Mouse (Mus musculus): ENCODE measurements around the gene Mgat4b. TPM values are rescaled to one million over a fixed set of nuclear protein-coding genes. Genes with fewer than 3 reads are reported as not detected.

Gene Mgat4b
- total RNA-seq, 2 experiments from 2014 or later = 117 to 120 TPM

DNA sequence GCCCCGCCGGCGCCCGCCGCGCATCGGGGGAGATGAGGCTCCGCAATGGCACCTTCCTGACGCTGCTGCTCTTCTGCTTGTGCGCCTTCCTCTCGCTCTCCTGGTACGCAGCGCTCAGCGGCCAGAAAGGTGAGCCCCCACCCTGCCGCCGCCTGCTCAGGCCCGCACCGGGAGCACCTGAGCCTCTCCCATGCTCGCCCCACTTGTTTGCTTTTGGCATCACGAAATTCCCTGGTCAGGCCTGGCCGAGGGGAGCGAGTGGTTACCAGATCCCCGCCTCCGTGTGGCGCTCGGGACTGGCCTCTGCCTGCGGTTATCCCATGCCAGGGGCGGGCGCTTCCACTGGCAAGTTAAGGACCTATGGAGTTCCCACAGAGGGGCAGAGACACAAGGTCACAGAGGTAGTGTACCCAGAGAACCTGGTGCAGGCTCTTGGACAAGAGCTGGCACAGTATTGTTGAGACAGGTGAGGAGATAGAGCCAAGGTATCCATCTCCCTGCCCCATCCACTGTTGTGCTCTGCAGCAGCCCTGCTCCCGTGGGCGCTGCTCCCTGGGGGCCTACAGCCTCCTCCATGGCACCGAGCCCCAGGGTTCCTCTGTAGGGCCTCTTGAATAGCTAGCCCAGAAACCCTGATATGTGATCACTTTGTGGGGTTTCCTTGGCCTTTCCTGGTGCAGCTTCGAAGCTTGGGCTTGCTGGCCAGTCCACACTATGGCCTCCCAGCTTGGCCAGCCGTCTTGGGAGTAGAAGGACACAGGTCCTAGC is 15.1 kb downstream of the Mgat4b start:
- DNase-seq = peak; percentile 57

DNA sequence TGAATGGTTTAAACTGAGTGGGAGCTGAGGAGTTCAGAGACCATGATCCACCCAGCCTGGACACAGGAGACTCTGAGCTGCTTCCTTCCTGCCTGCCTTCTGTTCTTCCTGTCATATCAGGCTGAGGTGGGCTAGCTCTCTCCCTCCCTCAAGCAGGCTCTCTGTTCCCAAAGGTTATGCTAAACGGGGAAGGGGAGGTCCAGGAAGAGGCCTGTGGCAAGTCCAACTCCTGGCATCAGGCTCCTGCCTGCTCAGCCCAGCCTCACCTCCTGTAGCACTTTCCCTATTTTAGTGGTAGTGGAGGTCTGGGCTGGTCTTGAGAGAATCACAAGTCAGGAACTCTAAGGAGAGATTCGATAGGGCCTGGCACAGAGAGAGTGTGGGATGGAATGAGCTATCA is 15.7 kb downstream of the Mgat4b start:
- no peak for DNase-seq

DNA sequence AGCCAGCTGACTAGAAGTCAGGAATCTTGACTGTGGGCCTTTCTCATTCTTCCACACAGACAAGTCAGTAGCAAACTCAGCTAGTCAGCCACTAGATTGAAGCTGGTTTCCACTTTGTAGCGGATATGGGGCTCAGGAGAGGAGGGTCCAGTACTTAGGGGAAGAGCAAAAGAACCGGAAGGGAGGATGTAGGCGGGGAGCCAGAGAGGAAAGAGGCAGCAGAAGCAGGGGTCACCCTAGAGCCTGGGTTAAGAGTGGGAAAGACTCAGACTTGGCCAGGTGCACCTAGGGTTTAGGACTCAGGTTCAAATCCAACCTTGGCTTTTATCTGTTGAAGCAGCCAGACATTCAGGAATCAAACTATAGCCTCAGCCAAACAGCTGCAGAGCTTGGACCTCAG is 16.5 kb downstream of the Mgat4b start:
- no peak for DNase-seq

- DNase-seq = no peak
Measured at GRCm38 (mm10) chr11:50227736-50228135, 17.0 kb downstream of the Mgat4b start.

DNA sequence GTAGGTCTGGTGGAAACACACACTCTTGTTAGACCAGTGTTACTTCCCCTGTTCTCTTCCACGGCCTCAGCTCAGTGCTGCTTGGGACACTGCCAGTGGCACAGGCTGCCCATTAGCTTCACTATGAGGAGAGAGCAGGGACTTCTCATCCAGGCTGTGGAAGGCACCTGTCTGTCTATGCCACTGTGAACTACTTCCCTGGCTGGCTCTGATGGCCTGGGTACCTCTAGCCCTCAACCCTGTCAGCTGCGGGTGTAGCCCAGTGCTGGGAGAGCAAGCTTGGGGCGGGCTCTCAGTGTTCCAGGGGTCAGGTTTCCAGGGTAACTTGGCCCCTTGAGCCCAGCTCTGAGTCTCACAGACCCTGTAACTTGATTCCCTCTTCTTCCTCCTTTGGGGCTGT is 18.1 kb downstream of the Mgat4b start:
- no peak for DNase-seq

DNA sequence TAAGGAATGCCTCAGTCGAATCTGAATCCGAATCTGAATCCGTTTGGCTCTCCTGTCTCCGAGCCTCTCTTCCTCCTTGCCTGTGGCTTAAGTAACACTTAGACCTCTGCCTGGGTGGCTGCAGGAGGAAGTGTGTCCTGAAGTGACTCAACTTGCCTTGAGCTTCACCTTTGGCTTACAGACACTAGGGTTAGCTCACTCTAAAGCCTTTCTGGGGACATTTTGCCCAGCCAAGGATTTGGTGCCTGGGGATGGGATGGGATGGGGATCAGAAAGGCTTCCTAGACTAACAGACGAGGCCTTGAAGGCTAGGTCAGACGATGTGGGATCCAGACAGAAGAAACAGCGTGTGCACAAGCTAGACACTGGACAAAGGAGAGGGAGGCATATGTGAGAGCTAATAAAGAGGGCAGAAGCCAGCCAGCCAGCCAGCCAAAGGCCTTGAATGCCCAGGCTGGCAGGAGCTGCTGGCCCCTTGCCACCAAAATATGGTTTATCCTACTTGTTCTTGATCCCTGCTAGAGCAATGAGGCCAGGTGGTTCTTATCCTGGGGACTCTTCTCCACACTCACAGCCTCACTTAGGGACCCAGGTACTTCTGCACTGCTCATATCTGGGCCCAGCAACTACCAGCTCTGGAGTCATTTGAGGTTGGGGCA is 18.7 kb downstream of the Mgat4b start:
- DNase-seq = peak; percentile 66

DNA sequence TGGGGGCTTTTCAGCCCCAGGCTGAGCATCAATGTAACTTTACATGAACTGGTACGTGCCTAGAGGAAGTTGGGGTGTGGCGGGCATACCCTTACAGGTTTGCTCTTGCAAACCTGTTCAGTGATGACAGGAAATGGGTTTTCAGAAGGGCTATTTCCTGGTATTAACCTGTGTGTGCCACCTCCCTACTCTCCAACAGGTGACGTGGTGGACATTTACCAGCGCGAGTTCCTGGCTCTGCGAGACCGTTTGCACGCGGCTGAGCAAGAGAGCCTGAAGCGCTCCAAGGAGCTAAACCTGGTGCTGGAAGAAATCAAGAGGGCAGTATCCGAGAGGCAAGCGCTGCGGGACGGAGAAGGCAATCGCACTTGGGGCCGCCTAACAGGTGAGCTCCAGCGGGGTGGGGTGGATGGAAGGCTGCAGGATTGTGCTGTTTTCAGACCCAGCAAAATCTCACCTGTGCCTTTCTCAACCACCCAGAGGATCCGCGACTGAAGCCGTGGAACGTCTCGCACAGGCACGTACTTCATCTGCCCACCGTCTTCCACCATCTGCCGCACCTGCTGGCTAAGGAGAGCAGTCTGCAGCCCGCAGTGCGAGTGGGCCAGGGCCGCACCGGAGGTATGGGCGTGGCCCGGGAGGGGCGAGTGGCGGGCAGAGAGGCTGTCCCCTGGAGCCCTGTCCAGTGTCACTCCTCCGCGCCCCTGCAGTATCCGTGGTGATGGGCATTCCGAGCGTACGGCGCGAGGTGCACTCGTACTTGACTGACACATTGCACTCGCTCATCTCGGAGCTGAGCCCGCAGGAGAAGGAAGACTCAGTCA is 20.0 kb downstream of the Mgat4b start:
- DNase-seq = no peak

- DNase-seq = peak; percentile 69
Measured at GRCm38 (mm10) chr11:50231411-50231810, 20.7 kb downstream of the Mgat4b start.

DNA sequence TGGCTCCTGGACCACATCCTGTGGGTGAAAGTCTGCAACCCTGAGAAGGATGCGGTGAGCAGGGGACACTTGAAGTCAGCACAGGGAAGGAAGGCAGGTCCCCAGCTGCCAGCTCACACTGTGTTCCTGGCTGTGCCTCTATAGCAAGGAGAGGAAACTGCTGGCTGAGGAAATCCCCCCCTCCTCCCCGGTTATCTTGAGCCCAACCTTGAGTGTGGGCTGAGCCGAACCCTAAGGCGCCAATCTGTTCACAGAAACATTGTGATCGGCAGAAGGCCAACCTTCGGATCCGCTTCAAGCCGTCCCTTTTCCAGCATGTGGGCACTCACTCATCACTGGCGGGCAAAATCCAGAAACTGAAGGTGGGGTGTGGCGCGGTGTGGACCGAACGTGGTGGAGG is 22.3 kb downstream of the Mgat4b start:
- DNase-seq = no peak

DNA sequence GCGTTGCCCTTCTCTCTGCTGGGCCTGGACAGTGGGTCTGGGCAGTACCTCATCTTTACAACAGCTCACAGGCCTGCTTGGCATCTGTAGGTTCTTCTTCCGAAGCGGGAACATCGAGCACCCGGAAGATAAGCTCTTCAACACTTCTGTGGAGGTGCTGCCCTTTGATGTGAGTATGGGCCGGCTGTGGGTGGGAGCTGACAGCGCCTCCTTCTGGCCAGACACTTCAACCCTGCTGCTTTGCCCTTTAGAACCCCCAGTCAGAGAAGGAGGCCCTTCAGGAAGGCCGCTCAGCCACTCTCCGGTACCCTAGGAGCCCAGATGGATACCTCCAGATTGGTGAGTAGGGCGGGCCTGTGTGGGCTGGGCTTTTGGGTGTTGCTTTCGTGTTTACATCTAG is 23.3 kb downstream of the Mgat4b start:
- no peak for DNase-seq

- no peak for DNase-seq
Measured at GRCm38 (mm10) chr11:50234606-50235005, 23.9 kb downstream of the Mgat4b start.

DNA sequence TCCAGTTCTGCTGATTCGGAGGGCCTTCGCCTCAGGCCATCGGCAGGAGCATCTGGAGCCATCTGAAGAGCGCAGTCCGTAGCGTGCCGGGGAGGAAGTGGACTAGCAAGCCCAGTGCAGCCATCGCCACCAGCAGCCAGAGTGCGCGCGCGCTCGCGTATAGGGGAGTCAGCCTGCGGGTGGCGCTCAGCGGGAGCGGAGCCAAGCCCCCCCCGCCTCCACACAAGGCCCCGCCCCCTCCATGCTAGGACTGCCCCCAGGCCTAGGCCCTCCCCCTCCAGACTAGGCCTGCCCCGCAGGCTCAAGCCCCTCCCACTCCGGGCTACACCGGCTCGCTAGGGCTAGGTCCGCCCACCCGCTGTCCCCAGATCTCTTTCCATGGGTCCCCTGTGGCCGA is 25.8 kb downstream of the Mgat4b start:
- DNase-seq = peak; percentile 92

DNA sequence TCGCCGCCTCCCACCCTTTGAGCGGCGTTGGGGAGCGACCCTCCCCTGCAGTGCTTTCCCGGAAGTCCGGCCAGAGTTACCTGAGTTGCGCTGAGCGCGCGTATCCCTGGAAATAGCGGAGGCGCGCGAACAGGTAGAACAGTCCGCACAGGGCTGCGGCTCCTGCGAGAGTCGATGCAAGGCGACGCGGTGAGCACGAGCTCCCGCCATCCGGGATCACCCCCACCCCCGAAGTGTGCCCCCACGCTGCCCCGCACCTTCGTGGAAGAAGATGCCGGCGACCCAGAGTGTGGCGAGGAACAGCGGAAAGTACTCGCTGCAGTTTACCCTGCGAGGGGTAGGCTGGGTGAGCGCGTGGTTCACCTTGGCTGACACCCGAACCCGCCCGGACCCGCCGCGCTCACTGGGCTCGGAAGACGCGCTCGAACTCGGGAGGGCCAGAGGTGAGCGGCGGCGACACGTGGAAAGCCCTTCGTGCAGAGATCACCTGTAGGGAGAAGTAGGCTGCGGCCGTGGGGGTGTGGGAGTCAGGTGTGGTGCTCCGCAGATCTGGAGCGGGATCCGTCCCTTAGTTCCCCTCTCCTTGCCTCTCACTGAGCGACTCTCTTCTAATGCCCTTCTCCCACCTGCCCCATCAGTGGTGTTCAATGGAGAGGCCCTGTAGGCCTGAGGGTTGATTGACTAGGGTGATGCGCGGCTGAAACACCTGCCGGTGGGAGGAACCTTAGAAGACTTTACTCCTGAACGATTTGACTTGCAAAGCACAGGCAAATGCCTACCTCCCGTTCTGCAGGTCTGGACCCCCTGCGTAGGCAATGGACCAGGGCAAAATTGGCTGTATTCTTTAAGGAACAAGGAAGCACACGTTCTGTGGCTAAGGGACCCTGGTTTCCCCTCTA is 26.5 kb downstream of the Mgat4b start:
- no peak for DNase-seq

- no peak for DNase-seq
Measured at GRCm38 (mm10) chr11:50238324-50238723, 27.6 kb downstream of the Mgat4b start, which contains the start of gene Ltc4s. Gene Ltc4s, minus strand, starts transcription at chr11:50238616.

DNA sequence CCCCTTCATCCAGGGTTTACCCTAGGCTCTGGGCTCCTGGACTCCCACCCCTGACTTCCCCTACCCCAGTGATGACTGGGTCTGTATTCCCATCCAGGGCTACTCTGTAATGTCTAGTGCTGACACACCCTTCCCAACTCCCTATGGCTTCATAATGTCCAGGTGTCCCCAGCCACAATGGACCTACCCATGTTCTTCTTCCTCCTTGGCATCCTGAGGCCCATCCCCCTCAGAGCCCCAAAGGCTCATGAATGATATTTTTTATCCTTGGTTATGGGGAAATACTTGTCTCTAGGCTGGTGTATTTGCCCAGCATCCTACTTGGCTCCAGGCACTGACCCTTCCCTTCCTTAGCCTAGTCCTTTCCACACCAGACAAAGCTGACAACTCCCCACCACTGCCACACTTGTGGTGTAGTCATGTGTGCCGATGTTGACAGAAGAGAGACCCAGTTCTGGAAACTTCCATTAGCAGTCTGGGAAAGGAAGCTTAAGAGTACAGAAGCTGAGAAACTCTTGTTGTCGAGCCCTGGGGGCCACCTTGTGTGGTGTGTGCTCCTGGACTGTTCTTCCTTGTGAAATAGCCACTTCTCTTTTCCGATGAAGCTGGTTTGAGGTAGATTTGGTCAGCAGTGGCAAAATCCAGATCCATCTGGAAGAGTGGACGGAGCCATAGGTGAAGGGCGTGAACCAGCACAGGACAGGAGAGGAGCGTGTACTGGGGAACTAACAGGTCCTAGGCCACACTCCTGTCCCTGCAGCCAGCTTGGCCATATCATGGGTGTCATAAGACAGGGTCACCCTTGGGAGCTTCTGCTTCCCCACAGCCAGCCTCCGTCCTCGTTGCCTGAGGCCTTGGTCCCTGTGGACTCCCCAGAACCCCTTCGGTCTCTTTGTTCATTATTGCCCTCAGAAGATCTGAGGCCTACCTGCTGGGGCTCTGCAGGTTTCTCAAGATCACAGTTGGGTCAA is 28.4 kb downstream of the Mgat4b start:
- no peak for DNase-seq

DNA sequence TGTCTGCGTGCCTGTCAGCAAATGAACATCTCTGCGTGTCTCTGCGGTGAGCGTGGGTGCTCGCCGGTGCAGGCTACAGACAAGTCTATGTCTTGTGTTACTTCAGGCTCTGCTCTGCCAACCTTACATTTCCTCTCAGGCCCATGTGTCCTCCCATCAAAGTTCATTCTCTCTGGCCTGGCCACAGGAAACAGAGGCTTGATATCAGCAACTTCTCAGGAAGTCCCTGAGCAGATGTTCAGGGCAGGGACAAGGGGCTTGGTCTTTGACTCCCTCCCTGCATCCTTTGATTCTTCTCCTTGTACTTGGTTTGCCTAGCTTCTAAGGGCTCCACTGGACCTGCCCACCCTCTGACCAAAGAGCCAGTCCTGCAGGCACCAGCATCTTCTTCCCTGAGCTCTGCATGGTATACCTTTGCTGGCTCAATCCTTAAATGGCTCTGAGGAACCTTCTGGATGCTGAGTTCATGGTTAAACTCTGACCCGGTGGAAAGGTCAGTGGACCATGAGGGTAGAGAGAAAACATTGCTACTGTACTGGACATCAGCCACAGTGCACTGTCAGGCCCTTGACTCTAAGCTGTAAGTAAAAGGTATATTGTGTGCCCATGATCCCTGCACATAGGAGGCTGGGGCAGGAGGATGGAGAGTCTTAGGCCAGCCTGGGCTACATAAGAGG is 29.7 kb downstream of the Mgat4b start:
- no peak for DNase-seq

DNA sequence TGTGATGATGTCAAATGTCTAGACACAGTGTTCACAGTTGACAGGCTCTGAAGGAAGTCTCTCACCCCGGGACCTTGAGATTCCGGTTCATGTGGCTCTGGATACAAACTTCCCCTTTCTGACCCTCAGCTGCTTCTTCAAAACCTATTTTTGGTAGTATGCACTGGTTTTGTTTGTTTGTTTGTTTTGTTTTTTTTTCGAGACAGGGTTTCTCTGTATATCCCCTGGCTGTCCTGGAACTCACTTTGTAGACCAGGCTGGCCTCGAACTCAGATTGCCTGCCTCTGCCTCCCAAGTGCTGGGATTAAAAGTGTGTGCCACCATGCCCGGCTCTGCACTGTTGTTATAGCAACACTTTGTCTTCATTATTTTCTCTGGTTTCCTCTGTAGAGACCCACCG is 33.2 kb downstream of the Mgat4b start:
- no peak for DNase-seq

- no peak for DNase-seq
Measured at GRCm38 (mm10) chr11:50245269-50245668, 34.6 kb downstream of the Mgat4b start.

DNA sequence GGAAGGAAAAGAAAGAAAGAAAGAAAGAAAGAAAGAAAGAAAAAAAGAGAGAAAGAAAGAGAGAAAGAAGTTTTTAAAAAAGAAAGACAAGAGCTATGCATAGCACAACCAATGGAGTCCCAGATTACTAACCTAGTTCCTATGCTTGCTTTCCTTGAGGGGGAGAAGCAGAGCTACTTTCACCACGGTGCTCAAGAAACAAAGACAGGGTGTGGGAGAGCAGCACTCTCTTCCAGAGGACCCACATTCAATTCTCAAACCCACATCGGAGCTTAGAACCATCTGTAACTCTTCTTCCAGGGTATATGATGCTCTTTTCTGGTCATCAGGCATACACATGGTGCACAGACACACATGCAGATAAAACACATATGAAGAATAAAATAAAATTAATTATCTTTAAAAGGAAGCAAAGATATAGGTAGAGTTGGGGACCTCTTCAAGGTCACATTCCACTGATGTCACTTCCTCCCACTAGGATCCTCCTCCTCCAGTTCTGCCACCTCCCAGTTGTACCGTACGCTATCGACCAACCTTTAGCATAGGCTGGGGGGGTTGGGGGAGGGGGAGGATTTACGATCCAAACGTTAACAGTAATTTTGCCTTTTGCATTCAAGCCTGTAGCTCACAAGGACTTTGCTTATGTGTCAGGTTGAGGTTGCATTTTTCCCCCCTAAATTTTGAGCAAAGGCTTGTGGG is 37.9 kb downstream of the Mgat4b start:
- no peak for DNase-seq

GRCm38 (mm10) chr11:50252166-50252565 is 41.5 kb downstream of the Mgat4b start:
- peak; percentile 39 for DNase-seq
